Mouse (Mus musculus): ENCODE results near the gene Rap1gap2.

GRCm38 (mm10) chr11:74611437-74611836 is 722 bp upstream of the Rap1gap2 start:
- no peak for TF ChIP-seq CTCF (IDR thresholded peaks at IDR 0.05; ENCODE audit: borderline replicate concordance, insufficient read depth, low read length)
- TF ChIP-seq POLR2A (IDR thresholded peaks at IDR 0.05; ENCODE audit: low read depth, low read length) = no peak
